Mouse (Mus musculus) CD8-positive naive resting alpha-beta T cell, adult 2 months (primary cell): ENCODE data around the gene Olfr1502.
"Not testable (repeated sequence)": the region's sequence is repeated elsewhere in the genome, so short reads cannot be mapped to it uniquely, and the experiment has no call there.

ENCODE experiments used
- DNase-seq, 2 experiments: peaks; one replicate each; pipeline ENCODE4 v3.0.0; 2022; ENCODE audit warnings: low read depth in 2 of 2, low spot score in 2 of 2

Gene Olfr1502

DNA sequence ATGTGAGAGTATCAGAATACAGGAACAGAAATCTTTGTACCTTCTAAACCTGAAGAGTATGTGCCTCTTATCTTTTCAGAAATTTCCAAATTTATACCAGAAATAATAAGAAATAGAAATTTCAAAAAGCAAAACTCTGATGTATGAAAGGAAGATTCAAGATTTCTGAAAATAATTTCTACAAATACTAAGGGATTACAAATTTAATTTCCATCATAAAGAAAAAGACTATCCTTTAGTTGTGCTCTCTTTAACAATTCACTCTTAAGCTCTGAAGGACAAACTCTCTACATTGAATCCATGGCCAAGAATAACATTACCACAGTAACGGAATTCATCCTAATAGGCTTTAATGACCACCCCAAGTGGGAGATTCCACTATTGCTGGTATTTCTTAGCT, at the start of gene Olfr1502:
TSS of gene Olfr1502 (plus strand) at position 301 of the 400 bp plus-strand sequence.
- no peak for DNase-seq

DNA sequence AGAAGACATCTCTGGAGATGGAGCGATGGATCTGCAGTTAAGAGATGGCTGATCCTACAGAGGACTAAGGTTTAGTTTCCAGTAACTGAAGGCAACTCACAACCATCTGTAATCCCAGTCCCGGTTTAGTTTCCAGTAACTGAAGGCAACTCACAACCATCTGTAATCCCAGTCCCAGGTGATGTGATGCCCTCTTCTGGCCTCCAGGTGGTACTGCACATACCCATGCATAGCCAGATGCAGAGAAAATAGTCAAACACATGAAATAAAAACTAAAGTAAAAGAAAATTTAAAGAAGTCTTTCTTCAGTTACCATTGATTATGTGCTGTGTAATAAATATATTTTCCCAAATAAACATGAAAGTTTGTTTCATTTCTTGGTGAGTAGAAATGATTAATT, 48.8 kb upstream of the Olfr1502 start:
- no peak for DNase-seq

DNA sequence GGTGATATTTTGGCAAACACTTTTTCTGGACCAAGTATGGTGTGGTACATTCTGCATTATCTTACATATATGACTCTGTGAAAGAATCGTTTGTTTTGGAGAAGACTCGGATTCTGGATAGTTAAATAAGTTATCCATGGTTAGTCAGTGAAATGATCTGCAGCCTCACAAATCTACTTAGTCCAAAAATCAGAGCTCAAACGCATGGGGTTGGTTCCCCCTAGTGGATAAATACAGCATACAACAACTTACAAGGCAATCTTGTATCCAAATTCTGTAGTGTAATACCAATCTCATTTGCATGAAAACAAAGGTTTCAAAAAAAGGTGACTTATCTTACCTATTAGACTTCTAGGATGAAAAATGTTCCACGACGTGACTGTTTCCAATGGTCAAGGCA, 42.8 kb upstream of the Olfr1502 start:
- no peak for DNase-seq

DNA sequence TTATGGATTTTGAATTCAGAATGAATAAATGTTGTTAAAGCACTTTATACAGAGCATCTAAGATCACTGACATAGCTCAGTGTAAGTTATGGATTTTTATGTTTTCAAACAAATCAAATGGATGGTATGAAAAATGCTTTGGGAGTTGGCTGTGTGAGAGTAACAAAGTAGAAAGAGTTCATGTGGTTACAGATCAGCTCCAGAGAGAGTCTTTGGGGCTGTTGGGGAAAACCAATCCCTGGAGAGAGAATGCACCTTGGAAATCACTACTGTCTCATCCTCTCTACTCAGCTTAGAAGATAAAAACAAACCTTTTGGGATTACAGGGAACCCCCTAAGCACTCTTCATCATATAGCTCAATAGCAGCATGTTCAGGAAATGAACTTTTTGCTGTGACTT, 42.2 kb upstream of the Olfr1502 start, which contains the start of gene Olfr1499:
TSS of gene Olfr1499 (minus strand) at position 101 of the 400 bp plus-strand sequence.
- DNase-seq: no peak

DNA sequence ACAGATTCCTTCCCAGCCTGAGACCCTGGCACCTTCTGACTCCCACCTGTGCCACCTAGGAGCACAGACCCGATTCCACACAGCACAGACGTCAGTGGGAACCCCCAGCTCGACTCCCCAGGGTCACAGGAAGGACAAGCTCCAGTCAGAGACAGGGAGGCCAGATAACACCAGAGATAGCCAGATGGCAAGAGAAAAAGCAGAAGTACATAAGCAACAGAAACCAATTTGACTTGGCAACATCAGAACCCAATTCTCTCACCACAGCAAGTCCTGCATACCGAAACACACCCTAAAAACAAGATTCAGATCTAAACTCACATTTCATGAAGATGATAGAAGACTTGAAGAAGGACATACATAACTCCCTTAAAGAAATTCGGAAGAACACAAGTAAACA, 40.7 kb upstream of the Olfr1502 start:
- no peak for DNase-seq

DNA sequence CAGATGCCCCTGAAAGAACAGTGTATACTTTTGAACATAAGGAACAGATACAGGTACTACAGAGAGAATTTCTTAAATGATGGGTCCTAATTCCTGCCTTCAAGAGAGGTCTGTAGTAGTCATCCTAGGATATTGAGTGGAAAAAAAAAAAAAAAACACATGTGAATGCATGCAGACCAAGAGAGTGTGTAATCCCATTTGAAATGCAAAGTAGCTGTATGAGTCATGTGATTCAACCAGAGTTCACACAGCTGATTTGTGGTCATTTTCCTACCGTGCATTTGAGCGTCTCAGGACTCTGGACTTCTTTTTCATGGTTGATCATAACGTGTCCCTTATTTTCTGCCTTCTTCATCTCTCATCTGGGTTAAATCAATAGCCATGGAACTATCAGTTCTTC, 33.1 kb upstream of the Olfr1502 start:
- no peak for DNase-seq

DNA sequence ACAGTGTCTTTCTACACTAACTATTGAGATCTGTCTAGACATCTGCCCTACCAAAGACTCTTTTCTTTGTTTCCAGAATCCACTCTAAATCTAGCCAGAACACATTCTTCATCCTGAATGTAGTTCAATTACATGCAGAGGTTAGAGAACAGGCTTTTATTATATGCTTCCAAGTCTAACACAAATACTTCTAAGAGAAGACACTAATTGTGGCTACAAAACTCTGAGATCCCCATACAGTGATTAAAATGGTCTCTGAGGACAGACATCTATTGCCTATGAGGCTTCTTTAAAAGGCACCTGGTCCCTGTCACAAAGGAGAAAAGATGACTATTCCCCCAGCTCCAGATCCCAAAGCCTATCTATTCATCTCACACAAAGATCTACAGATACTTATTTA, 31.2 kb upstream of the Olfr1502 start, which contains the start of gene Olfr1500:
TSS of gene Olfr1500 (minus strand) at position 101 of the 400 bp plus-strand sequence.
- DNase-seq: no peak

DNA sequence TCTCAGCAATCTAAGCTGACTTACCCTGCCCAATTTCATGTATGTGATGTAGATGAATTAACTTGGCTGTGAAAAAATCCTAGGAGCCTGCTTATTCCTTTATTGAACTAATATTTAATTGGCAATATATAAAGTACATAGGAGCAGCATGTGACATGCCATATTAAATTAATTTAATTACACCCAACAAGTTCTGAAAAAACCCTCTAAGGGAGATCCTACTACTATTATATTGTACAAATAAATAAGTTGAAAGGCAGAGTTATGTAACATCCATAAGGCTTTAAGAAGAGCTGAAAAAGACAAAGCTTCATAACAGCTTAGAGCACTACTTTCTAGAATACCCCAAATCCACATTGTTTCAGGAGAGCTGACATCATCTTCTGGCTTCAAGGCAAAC, 11.0 kb upstream of the Olfr1502 start, which contains the start of gene Olfr1501:
TSS of gene Olfr1501 (minus strand) at position 101 of the 400 bp plus-strand sequence.
- DNase-seq: not testable (repeated sequence)

DNA sequence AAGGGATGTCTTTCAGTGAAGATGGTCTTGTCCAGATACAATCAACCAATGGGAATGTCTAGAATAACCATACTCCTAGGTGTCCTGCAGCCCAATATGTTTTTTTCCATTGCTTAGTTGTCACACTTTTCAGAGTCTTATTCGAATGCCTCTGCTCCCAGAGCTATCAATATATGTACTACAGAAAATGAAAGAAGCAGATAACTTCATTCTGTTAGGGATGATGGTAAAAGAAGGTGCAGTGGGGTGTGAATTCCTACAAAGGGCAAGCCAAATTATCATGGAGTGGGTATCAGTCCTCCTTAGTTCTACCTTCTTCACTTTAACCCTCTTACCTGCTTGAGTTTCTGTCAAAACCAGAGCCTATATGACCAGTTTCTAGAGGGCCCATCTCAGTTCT, 36.2 kb downstream of the Olfr1502 start, which contains the start of gene Olfr1504:
TSS of gene Olfr1504 (minus strand) at position 101 of the 400 bp plus-strand sequence.
- DNase-seq: no peak
